Mouse (Mus musculus) gastrocnemius, postnatal 4 days (tissue): Measurements from ENCODE around the gene BC025446. TPM values are rescaled to one million over a fixed set of nuclear protein-coding genes. Genes with fewer than 3 reads are reported as not detected.

ENCODE experiments used
- total RNA-seq, 2 experiments: library from RNA; stranded (reverse); gene quantifications; 2 replicates each; pipeline ENCODE4 v1.2.3; 2021

Gene BC025446
- total RNA-seq, 2 experiments from 2014 or later: 0.18 TPM; not detected in 1

Other genes with a start within 250 kb of the BC025446 start
- under 1 TPM in 1 of 2 experiments, not detected in 1; 0.47 TPM for gene Ly6i, start 232.9 kb upstream of the BC025446 start, total RNA-seq
- 10 to 100 TPM; 64.2 to 69.1 TPM for gene Ly6a, start 218.3 kb upstream of the BC025446 start, total RNA-seq
- gene Ly6c1, start 167.5 kb upstream of the BC025446 start, total RNA-seq: 10 to 100 TPM; 40.7 to 51.1 TPM
- gene Ly6c2, start 104.4 kb upstream of the BC025446 start, total RNA-seq: 1 to 10 TPM; 1.6 to 1.7 TPM
- gene Ly6g, start 61.1 kb upstream of the BC025446 start, total RNA-seq: not detected
- gene Ly6f, start 52.0 kb downstream of the BC025446 start, total RNA-seq: not detected